Mouse (Mus musculus) skeletal muscle tissue, postnatal 0 days (tissue): ENCODE data around the gene Dhrs13. TPM values are rescaled to one million over a fixed set of nuclear protein-coding genes. Genes with fewer than 3 reads are reported as not detected.

Experiments
- microRNA counts: library from miRNA; unstranded; fragments of <30 nt; microRNA quantifications from one replicate; lab custom pipeline; 2015
- microRNA-seq, 2 experiments: library from miRNA; unstranded; fragments of <30 nt; microRNA quantifications; one replicate each; pipeline ENCODE4; 2016
- polyA plus RNA-seq: library from polyadenylated mRNA; unstranded; fragments of >200 nt; fragmentation: Nextera tagmentation; extraction: Ambion mirVana; gene quantifications from 2 replicates; pipeline ENCODE4 v1.2.1, GENCODE M21; 2015

Dhrs13 gene
- polyA plus RNA-seq, result 8.0 and 8.3 TPM in 2 replicates

GRCm38 (mm10) chr11:78031947-78032808 is at the start of gene Dhrs13:
TSS of gene Dhrs13 (plus strand) at chr11:78032280.

GRCm38 (mm10) chr11:77982441-77982905 is 49.6 kb upstream of the Dhrs13 start, which contains the start of gene Phf12:
TSS of gene Phf12 (plus strand) at chr11:77982754.

DNA sequence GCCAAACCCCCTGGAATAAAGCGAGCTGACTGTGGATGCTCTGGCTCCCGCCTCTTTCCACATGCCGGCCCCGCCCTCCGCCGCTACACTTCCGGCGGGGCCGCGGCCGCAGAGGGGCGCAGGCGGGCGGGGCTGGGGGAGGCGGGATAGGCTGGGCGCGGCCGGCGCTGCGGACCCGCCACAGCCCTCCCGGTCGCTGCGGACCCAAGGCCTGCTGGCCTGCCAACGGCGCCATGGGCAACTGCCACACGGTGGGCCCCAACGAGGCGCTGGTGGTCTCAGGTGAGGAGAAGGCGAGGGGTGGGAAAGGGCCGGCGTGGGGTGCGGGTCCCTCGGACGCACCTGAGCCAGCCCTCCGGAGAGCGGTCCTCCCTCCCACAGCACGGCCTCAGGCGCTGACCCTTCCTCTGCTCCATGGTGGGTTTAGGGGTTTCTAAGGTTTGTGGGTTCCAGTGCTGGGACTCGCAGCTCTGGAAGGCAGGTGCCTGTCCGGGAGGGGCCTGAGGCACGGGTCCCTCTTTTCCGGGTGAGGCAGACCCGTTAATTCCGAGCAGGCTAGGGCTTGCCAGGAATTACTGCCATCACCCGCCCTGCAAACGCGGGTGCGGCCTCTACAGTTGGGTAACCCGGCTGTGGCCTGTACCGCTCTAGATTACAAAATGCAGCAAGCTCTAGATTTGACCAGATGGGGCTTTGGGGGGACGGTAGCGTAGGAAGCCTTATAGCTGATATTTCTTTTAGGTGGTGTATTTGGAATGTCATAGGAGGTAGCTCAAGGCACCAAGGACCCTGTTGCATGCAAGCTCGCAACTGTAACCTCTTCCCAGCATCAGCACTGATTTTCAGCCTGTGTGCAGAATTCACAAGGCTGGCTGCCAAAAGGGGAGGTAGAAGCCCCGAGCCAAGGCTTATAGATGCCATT is 6.0 kb downstream of the Dhrs13 start, which contains the start of gene Flot2:
Gene Flot2, plus strand, starts transcription at position 101 of the 922 bp plus-strand sequence.

GRCm38 (mm10) chr11:78079961-78080921 is 48.2 kb downstream of the Dhrs13 start, which contains the start of gene Eral1:
TSS of gene Eral1 (minus strand) at chr11:78080383.

MicroRNAs within 50 kb of the gene (microRNA counts, 519-probe panel; counts per million panel counts)
- microRNA mmu-miR-144 (lab: Ali Mortazavi, UCI) (4,367 counts per million, percentile 82 among the panel's probes with 10 or more counts), microRNA mmu-miR-451 (lab: Ali Mortazavi, UCI) (4,609 counts per million, percentile 83 among the panel's probes with 10 or more counts)

Small RNA genes within 50 kb of the gene (microRNA-seq; reads per million reads assigned to microRNA genes)
- 27.8 to 102 reads per million in 2 experiments for gene Mir144
- gene Mir451a, result 0 reads per million in 2 experiments
- gene Mir451b, result 0 reads per million in 2 experiments

Other genes with a start within 250 kb of the Dhrs13 start
- gene Gm10277, start 244.5 kb upstream of the Dhrs13 start, polyA plus RNA-seq, result 0.21 and 0.27 TPM in 2 replicates
- gene Pipox, start 138.2 kb upstream of the Dhrs13 start, polyA plus RNA-seq, result 0.24 and 0.53 TPM in 2 replicates
- 0.14 and 0.22 TPM in 2 replicates for gene Sez6, start 101.5 kb upstream of the Dhrs13 start, polyA plus RNA-seq
- gene Phf12, start 49.5 kb upstream of the Dhrs13 start, polyA plus RNA-seq, result 5.3 and 6.7 TPM in 2 replicates
- 58.3 and 63.6 TPM in 2 replicates for gene Flot2, start 5.7 kb downstream of the Dhrs13 start, polyA plus RNA-seq
- gene Eral1, start 48.1 kb downstream of the Dhrs13 start, polyA plus RNA-seq, result 20.3 and 21.2 TPM in 2 replicates
- 5.8 and 6.6 TPM in 2 replicates for gene Fam222b, start 62.4 kb downstream of the Dhrs13 start, polyA plus RNA-seq
- gene Traf4, start 133.3 kb downstream of the Dhrs13 start, polyA plus RNA-seq, result 30.7 and 34.6 TPM in 2 replicates
- 6.9 and 7.1 TPM in 2 replicates for gene Nek8, start 144.4 kb downstream of the Dhrs13 start, polyA plus RNA-seq
- 13.1 and 22.3 TPM in 2 replicates for gene Tlcd1, start 144.4 kb downstream of the Dhrs13 start, polyA plus RNA-seq
- 975 and 1,027 TPM in 2 replicates for gene Rpl23a, start 151.3 kb downstream of the Dhrs13 start, polyA plus RNA-seq
- gene Rab34, start 156.2 kb downstream of the Dhrs13 start, polyA plus RNA-seq, result 48.1 and 67.0 TPM in 2 replicates
- 1.5 and 5.8 TPM in 2 replicates for gene Proca1, start 161.1 kb downstream of the Dhrs13 start, polyA plus RNA-seq
- 61.6 and 66.7 TPM in 2 replicates for gene Sdf2, start 213.5 kb downstream of the Dhrs13 start, polyA plus RNA-seq
- 11.2 and 12.2 TPM in 2 replicates for gene Supt6, start 213.7 kb downstream of the Dhrs13 start, polyA plus RNA-seq
- gene 2610507B11Rik, start 229.5 kb downstream of the Dhrs13 start, polyA plus RNA-seq, result 46.6 and 58.7 TPM in 2 replicates